Mouse (Mus musculus): ENCODE measurements around the gene Traf3ip2.

Traf3ip2 gene

GRCm38 (mm10) chr10:39634423-39635101, 21.8 kb downstream of the Traf3ip2 start:
- no peak for DNase-seq

- peak; percentile 82 for DNase-seq
Measured at GRCm38 (mm10) chr10:39638862-39639261, 26.1 kb downstream of the Traf3ip2 start.

- no peak for DNase-seq
Measured at GRCm38 (mm10) chr10:39639783-39640182, 27.0 kb downstream of the Traf3ip2 start.

GRCm38 (mm10) chr10:39640817-39641226, 28.1 kb downstream of the Traf3ip2 start:
- DNase-seq, result peak; percentile 71

GRCm38 (mm10) chr10:39645789-39646628, 33.3 kb downstream of the Traf3ip2 start:
- DNase-seq, result peak; percentile 16

GRCm38 (mm10) chr10:39646629-39647019, 33.9 kb downstream of the Traf3ip2 start:
- DNase-seq, result peak; percentile 27

GRCm38 (mm10) chr10:39647118-39647517, 34.4 kb downstream of the Traf3ip2 start:
- no peak for DNase-seq

- no peak for DNase-seq
Measured at GRCm38 (mm10) chr10:39648278-39648677, 35.5 kb downstream of the Traf3ip2 start.

GRCm38 (mm10) chr10:39649550-39649949, 36.8 kb downstream of the Traf3ip2 start:
- no peak for DNase-seq

GRCm38 (mm10) chr10:39650316-39650715, 37.6 kb downstream of the Traf3ip2 start:
- no peak for DNase-seq

GRCm38 (mm10) chr10:39654001-39654416, 41.3 kb downstream of the Traf3ip2 start:
- DNase-seq, result peak; percentile 79

- DNase-seq, result no peak
Measured at GRCm38 (mm10) chr10:39658901-39659410, 46.2 kb downstream of the Traf3ip2 start.

- peak; percentile 80 for DNase-seq
Measured at GRCm38 (mm10) chr10:39659411-39660268, 46.9 kb downstream of the Traf3ip2 start.

- no peak for DNase-seq
Measured at GRCm38 (mm10) chr10:39660269-39660655, 47.5 kb downstream of the Traf3ip2 start.

GRCm38 (mm10) chr10:39660698-39661097, 48.0 kb downstream of the Traf3ip2 start:
- DNase-seq, result peak; percentile 52

- DNase-seq, result no peak
Measured at GRCm38 (mm10) chr10:39665071-39665502, 52.4 kb downstream of the Traf3ip2 start.

- no peak for DNase-seq
Measured at GRCm38 (mm10) chr10:39666027-39666426, 53.3 kb downstream of the Traf3ip2 start.

- DNase-seq, result no peak
Measured at GRCm38 (mm10) chr10:39671451-39671850, 58.7 kb downstream of the Traf3ip2 start.

GRCm38 (mm10) chr10:39672547-39673051, 59.9 kb downstream of the Traf3ip2 start:
- DNase-seq, result peak; percentile 75

- DNase-seq, result peak; percentile 61
Measured at GRCm38 (mm10) chr10:39674106-39674505, 61.4 kb downstream of the Traf3ip2 start.

- peak; percentile 37 for DNase-seq
Measured at GRCm38 (mm10) chr10:39674766-39675165, 62.0 kb downstream of the Traf3ip2 start.

- DNase-seq, result no peak
Measured at GRCm38 (mm10) chr10:39678199-39678791, 65.6 kb downstream of the Traf3ip2 start.
